Mouse (Mus musculus) embryonic facial prominence, embryonic 13.5 days (tissue): ENCODE results near the gene Sptb. TPM values are rescaled to one million over a fixed set of nuclear protein-coding genes. Genes with fewer than 3 reads are reported as not detected.
A peak's percentile ranks its signal among the peaks of the same experiment; 100 is the strongest.

ENCODE experiments used
- ATAC-seq: fragments of 200-750 bp; cut with Nextera tagmentation; 2 replicates; pipeline ENCODE4 v1.8.0; 2017; ENCODE audit warnings: low read depth; ENCODE audit not compliant: insufficient number of reproducible peaks, insufficient read depth, low FRiP score, low TSS enrichment
- H3K27ac ChIP-seq: fragments of 300-500 bp; sonication (generic); 2 replicates; pipeline ENCODE4 v1.5.1; 2015; ENCODE audit warnings: moderate library complexity, mild to moderate bottlenecking, inconsistent platforms
- H3K27me3 ChIP-seq: fragments of 300-500 bp; sonication (generic); 2 replicates; pipeline ENCODE4 v1.6.1; 2015; ENCODE audit warnings: mild to moderate bottlenecking, inconsistent platforms
- H3K36me3 ChIP-seq: fragments of 300-500 bp; sonication (generic); 2 replicates; pipeline ENCODE4 v1.6.1; 2015; ENCODE audit warnings: mild to moderate bottlenecking, inconsistent platforms
- H3K4me1 ChIP-seq: fragments of 300-500 bp; sonication (generic); 2 replicates; pipeline ENCODE4 v1.6.1; 2015; ENCODE audit warnings: inconsistent platforms
- H3K4me2 ChIP-seq: fragments of 300-500 bp; sonication (generic); 2 replicates; pipeline ENCODE4 v1.6.1; 2015; ENCODE audit warnings: moderate library complexity, mild to moderate bottlenecking, inconsistent platforms
- H3K4me3 ChIP-seq: fragments of 300-500 bp; sonication (generic); 2 replicates; pipeline ENCODE4 v1.5.1; 2015; ENCODE audit warnings: mild to moderate bottlenecking, inconsistent platforms
- H3K9ac ChIP-seq: fragments of 300-500 bp; sonication (generic); 2 replicates; pipeline ENCODE4 v1.6.1; 2015; ENCODE audit warnings: mild to moderate bottlenecking, inconsistent platforms
- H3K9me3 ChIP-seq: fragments of 300-500 bp; sonication (generic); 2 replicates; pipeline ENCODE4 v1.6.1; 2016; ENCODE audit warnings: inconsistent platforms
- WGBS: fragments of 180-500 bp; shearing (Covaris S2); methylation state at CpG from one replicate; pipeline ENCODE4 v1.1.7; 2015; ENCODE audit warnings: mixed read lengths; 5-methylcytosine and 5-hydroxymethylcytosine counted together
- polyA plus RNA-seq: library from polyadenylated mRNA; unstranded; fragments of >200 nt; fragmentation: Nextera tagmentation; extraction: Ambion mirVana; gene quantifications from 2 replicates; pipeline ENCODE4 v1.2.1, GENCODE M21; 2015

The Sptb gene
- polyA plus RNA-seq, 1 experiment from 2014 or later: 0.35 TPM

DNA sequence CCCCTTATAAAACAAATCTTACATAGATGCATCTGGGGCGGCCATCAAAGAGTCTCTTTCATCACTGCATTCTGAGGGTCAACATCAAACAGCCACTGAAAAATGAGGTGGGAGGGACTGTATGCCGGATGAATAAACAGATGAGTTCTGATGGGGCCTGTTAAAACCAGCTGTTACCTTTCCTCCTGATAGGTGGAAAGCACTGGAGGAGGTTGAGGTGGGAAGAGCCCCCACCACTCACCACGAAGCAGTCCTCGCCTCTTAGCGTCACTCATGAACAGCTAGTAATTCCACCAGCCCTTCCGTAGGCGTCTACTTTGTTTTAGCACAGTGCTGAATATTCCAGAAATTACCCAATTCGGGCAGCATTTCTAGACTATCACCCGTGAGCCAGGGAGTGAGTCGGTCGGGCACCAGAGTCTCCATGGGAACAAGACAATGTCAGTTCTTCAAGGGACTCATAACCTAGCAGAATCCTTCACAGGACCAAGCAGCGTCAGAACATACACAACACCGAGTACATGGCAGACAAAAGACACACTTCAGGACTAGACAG lies 13.9 kb downstream of the Sptb start:
- Histone ChIP-seq H3K4me1 (peaks cover 6% of the 10 kb centered on the region), H3K27me3 (no peaks in the 10 kb centered on the region; the same call in 1 of the 2 replicates), H3K36me3 (no peaks in the 10 kb centered on the region), H3K4me3 (no peak overlapping the region), H3K27ac (no peak overlapping the region), H3K9ac (no peak overlapping the region), H3K4me2 (no peak overlapping the region), H3K9me3 (no peaks in the 10 kb centered on the region)
- 85% methylated on average over 13 of the region's 13 CpGs for WGBS
- ATAC-seq: no peak

DNA sequence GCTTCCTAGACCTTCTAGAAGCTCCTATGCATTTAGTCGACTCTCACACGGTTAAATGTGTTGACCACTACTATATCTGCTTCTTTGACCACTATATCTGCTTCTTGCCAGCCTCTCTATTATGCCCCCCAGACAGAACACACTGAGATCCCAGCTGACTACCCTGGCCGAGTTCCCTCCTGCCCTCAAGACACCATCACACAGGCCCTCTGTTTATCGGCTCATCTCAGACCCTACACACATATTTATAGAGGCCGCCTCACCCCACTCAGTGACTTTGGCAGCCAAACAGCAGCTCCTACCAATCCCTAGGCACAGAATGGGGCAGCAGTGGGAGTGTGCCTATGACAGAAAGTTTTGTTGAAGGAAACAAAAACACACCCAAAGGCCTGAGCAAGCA lies 14.6 kb downstream of the Sptb start:
- H3K36me3 ChIP-seq: no peaks in the 10 kb centered on the region
- no peaks in the 10 kb centered on the region for H3K9me3 ChIP-seq
- WGBS: 70% methylated on average over 5 of the region's 5 CpGs
- H3K9ac ChIP-seq: no peak overlapping the region
- peaks cover 6% of the 10 kb centered on the region for H3K4me1 ChIP-seq
- H3K4me2 ChIP-seq: no peak overlapping the region
- no peak for ATAC-seq
- H3K27me3 ChIP-seq: no peaks in the 10 kb centered on the region; the same call in 1 of the 2 replicates
- H3K4me3 ChIP-seq: no peak overlapping the region
- no peak overlapping the region for H3K27ac ChIP-seq

DNA sequence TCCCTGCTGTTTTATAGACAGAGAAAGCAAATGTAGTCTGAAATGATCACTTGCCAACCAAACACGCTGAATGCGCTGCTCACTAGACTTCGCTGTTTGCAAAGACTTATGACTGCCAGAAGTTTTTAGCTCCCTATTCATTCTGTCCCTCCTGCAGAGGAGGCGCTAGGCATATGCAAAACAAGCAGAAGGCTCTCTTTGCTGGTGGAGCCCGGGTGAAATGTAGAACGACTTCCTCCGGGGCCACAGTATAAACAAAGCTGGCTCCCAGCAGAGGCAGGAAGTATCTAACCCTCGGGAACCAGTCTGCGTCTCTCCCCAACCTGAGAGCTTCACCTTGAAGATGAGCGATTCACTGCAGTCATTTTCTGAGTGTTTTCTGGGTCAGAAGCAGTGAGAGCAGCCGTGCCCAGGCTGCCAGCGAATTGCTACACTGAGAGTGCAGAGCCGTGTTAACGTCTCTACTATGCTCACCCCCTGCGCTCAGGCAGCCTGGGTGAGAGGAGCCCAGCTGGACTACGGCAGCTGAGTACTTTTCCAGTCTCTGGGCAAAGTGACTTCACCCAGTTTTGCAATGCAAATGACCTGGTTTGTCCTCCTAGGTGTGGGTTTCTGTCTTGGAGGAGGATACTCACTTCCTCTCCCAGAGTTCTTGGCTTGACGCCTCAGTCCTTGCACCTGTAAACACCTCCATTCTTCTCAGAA lies 15.4 kb downstream of the Sptb start:
- Histone ChIP-seq H3K27me3 (no peaks in the 10 kb centered on the region; the same call in 1 of the 2 replicates), H3K4me2 (peak overlapping the region; percentile 65), H3K36me3 (no peaks in the 10 kb centered on the region), H3K4me1 (peaks cover 6% of the 10 kb centered on the region), H3K9me3 (no peaks in the 10 kb centered on the region), H3K4me3 (peak overlapping the region; percentile 33), H3K9ac (peak overlapping the region; percentile 56; the same call in 1 of the 2 replicates), H3K27ac (no peak overlapping the region)
- no peak for ATAC-seq
- WGBS: 6% methylated on average over 17 of the region's 17 CpGs

DNA sequence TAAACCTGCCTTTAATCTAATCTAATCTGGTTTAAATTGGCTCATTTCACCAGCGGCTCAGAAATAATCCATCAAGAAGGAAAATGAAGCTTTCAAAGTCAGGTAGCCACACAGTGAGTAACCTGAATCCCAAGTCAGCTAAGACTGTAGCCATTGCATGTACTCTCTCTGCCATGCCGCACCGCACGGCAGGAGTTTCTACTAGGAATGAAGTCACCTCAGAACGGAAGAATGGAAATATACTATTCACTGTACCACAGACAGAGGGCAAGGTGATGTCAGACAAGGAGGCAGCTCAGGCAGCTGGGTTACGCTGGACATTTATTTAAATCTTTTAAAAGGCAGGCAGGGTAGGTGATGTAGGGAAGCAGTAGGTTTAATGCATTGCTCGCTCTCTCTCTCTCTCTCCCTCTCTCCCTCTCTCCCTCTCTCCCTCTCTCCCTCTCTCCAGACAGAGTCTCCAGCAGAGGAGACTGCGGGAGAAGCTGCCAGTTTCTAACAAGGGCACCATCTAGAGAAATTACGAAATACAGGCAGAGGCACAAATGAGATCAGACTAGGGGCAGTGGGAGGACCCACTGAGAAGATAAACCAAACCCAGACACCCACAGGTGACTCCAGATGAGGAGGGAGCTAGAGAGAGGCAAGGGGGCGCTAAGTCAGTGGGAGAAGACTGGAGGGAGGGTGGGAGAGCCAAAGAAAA lies 22.7 kb downstream of the Sptb start:
- no peak for ATAC-seq
- H3K27me3 ChIP-seq: no peaks in the 10 kb centered on the region
- H3K36me3 ChIP-seq: no peaks in the 10 kb centered on the region
- 79% methylated on average over 10 of the region's 10 CpGs for WGBS
- H3K9ac ChIP-seq: no peak overlapping the region
- H3K9me3 ChIP-seq: no peaks in the 10 kb centered on the region
- no peak overlapping the region for H3K4me3 ChIP-seq
- H3K27ac ChIP-seq: no peak overlapping the region
- H3K4me2 ChIP-seq: no peak overlapping the region
- H3K4me1 ChIP-seq: no peaks in the 10 kb centered on the region

DNA sequence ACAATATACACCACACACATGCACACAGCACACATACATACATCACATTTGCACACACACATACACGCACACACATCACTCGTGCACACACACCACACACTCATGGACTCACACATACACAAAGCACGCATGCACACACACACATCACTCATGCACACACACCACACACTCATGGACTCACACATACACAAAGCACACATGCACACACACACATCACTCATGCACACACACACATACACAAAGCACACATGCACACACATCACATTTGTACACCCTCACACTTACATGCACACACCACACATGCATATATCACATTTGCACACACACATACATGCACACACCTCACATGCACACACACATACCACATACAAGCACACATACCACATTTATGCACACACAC lies 24.7 kb downstream of the Sptb start:
- WGBS: 84% methylated on average over 3 of the region's 3 CpGs
- ATAC-seq: no peak
- no peak overlapping the region for H3K4me3 ChIP-seq
- H3K27ac ChIP-seq: no peak overlapping the region
- no peaks in the 10 kb centered on the region for H3K36me3 ChIP-seq
- H3K9me3 ChIP-seq: no peaks in the 10 kb centered on the region
- no peaks in the 10 kb centered on the region for H3K27me3 ChIP-seq
- H3K9ac ChIP-seq: no peak overlapping the region
- H3K4me2 ChIP-seq: no peak overlapping the region
- H3K4me1 ChIP-seq: no peaks in the 10 kb centered on the region

DNA sequence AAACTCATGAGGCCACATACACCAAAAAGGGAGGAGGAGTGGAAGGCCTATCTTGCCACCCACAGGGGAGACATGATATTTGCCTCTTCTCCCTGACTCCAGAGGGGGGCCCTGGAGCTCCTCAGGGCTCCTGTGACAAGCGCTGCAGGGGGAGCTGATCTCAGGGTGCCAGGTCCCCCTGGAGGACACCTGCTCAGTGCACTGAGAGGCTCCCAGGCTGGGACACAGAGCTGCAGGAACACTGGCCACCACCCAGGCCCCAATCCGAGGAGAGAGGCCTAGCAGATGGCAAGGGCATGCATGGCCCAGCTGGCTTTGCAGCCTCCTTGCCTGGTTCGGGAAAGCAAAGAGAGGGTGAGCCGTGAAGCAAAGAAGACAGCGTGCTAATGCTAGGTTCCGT lies 25.9 kb downstream of the Sptb start:
- Histone ChIP-seq H3K27me3 (no peaks in the 10 kb centered on the region), H3K4me3 (no peak overlapping the region), H3K9ac (no peak overlapping the region), H3K4me1 (no peaks in the 10 kb centered on the region), H3K4me2 (no peak overlapping the region), H3K9me3 (no peaks in the 10 kb centered on the region), H3K36me3 (no peaks in the 10 kb centered on the region), H3K27ac (no peak overlapping the region)
- no peak for ATAC-seq
- 75% methylated on average over 6 of the region's 6 CpGs for WGBS

DNA sequence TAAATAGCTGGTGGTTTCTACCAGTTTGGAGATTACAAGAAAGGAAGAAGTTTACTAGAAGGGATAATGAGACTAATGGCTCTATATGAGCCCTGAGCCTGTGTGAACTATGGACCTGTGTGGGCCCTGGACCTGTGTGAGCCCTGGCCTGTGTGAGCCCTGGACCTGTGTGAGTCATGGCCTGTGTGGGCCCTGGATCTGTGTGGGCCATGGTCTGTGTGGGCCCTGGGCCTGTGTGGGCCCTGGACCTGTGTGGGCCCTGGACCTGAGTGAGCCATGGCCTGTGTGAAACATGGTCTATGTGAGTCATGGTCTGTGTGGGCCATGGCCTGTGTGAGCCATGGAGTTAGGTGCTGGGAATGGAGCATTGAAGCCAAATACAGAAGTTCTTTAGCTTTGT lies 28.4 kb downstream of the Sptb start:
- ATAC-seq: no peak
- no peaks in the 10 kb centered on the region for H3K27me3 ChIP-seq
- H3K27ac ChIP-seq: no peak overlapping the region
- no peak overlapping the region for H3K4me3 ChIP-seq
- no peak overlapping the region for H3K4me2 ChIP-seq
- no peaks in the 10 kb centered on the region for H3K9me3 ChIP-seq
- no peaks in the 10 kb centered on the region for H3K4me1 ChIP-seq
- H3K9ac ChIP-seq: no peak overlapping the region
- no peaks in the 10 kb centered on the region for H3K36me3 ChIP-seq

DNA sequence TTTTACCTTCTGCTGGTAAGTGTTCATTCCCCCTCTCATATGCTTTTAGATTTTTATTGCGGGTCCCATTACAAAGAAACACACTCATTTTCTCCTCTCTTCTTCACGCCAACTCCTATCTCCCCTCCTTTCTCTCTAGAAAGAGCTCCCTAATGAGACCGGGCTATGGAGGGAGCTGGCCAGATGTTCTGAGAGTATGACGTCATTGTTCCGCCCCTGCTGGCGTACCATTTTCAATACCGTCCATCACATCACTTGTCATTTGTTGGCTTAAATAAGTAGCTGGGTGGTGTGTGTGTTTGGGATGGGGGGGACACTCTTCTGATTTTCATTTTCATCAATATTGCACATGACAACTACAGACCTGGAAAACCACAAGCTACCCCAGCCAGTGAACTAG lies 33.3 kb downstream of the Sptb start:
- Histone ChIP-seq H3K4me2 (no peak overlapping the region), H3K27me3 (no peaks in the 10 kb centered on the region), H3K4me3 (no peak overlapping the region), H3K9ac (no peak overlapping the region), H3K4me1 (peaks cover 10% of the 10 kb centered on the region; the same call in 1 of the 2 replicates), H3K9me3 (no peaks in the 10 kb centered on the region), H3K27ac (no peak overlapping the region), H3K36me3 (no peaks in the 10 kb centered on the region)
- no peak for ATAC-seq
- WGBS: 56% methylated on average over 7 of the region's 7 CpGs

DNA sequence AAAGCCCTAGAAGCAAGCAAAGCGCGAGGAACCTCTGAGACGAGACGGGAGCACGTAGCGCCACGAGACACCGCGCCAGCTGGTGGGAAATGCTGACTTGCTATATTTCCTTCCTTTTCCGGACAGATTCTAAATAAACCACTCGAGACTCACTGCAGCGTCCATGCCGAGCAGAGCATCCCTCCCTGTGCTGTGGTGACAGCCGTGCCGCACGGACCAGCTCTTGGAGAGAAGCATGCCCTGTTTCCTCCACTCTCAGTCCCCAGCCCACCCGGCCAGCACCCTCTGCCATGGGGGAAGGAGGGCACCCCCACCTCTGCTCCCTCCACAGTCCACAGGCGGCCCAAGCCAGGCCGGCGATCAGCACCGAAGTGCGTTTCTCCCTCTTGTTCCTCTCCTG lies 33.9 kb downstream of the Sptb start:
- no peak overlapping the region for H3K9ac ChIP-seq
- H3K27me3 ChIP-seq: no peaks in the 10 kb centered on the region
- H3K36me3 ChIP-seq: no peaks in the 10 kb centered on the region
- H3K4me1 ChIP-seq: peaks cover 10% of the 10 kb centered on the region; the same call in 1 of the 2 replicates
- no peaks in the 10 kb centered on the region for H3K9me3 ChIP-seq
- WGBS: 85% methylated on average over 22 of the region's 22 CpGs
- no peak for ATAC-seq
- H3K27ac ChIP-seq: no peak overlapping the region
- no peak overlapping the region for H3K4me3 ChIP-seq
- no peak overlapping the region for H3K4me2 ChIP-seq

DNA sequence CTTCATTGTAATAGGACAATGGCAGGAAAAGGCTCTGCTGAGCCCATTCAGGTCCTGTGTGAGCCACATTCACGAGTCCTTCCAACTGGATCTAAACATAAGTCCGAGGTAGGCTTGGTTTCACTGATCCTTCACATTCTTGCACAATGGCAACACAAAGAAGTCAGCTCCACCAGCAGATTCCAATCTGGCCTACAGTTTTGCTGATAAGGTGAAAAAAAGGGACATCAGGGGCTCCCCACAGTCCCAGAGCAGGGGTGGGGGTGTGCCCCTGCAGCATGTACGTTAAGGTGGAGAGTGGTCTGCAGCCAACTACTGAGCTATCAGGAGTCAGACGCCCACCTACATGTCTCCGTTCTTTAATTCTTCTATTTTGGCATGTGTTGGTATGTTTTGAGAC lies 35.0 kb downstream of the Sptb start:
- no peaks in the 10 kb centered on the region for H3K36me3 ChIP-seq
- H3K4me3 ChIP-seq: no peak overlapping the region
- no peak overlapping the region for H3K27ac ChIP-seq
- no peak for ATAC-seq
- 73% methylated on average over 5 of the region's 5 CpGs for whole genome bisulfite sequencing
- H3K4me1 ChIP-seq: peaks cover 16% of the 10 kb centered on the region
- H3K9ac ChIP-seq: no peak overlapping the region
- H3K4me2 ChIP-seq: no peak overlapping the region
- no peaks in the 10 kb centered on the region for H3K27me3 ChIP-seq
- no peaks in the 10 kb centered on the region for H3K9me3 ChIP-seq

DNA sequence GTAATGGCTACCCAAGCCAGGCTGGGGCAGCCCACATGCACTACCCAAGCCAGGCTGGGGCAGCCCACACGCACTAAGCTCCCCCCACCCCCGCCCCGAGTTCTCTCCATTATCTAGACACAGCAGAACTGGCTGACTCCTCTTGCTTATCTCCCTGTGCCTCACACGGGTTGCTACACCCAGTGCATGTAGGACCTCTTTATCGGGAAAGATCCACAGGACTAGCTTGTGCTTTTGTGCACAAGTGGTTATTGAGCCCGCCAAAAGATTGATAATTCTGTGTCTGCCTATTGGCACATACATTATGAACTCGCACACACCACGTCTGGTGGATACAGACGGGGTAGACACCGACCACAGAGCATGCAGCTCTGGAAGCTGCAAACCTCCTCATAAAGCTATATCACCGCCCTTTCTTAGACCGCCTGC lies 36.5 kb downstream of the Sptb start:
- H3K4me1 ChIP-seq: peaks cover 23% of the 10 kb centered on the region
- no peak overlapping the region for H3K4me2 ChIP-seq
- no peak overlapping the region for H3K4me3 ChIP-seq
- no peaks in the 10 kb centered on the region for H3K9me3 ChIP-seq
- H3K9ac ChIP-seq: no peak overlapping the region
- no peaks in the 10 kb centered on the region for H3K36me3 ChIP-seq
- no peak for ATAC-seq
- H3K27ac ChIP-seq: no peak overlapping the region
- 76% methylated on average over 12 of the region's 12 CpGs for WGBS
- no peaks in the 10 kb centered on the region for H3K27me3 ChIP-seq

DNA sequence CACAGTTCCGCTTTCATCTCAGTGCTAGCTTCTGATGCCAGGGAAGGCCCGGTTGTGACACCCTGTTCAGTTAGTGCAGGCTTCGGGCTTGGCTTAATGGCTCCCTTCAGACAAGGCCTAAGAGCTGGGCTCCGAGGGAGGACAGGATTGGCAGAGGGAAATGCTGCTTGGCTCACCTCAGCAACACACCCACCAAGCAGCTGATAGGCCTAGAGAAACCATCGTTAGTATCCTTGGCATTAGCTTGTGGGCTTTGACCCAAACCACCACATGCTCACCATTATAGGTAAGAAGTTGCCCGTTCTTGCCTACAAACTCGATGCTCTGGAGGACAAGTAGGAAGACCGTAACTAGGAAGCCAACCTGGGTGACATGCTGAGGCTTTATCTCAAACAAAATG lies 38.3 kb downstream of the Sptb start:
- no peak overlapping the region for H3K27ac ChIP-seq
- H3K9me3 ChIP-seq: no peaks in the 10 kb centered on the region
- no peak overlapping the region for H3K9ac ChIP-seq
- no peaks in the 10 kb centered on the region for H3K27me3 ChIP-seq
- no peaks in the 10 kb centered on the region for H3K36me3 ChIP-seq
- no peak overlapping the region for H3K4me3 ChIP-seq
- 83% methylated on average over 8 of the region's 8 CpGs for WGBS
- no peak overlapping the region for H3K4me2 ChIP-seq
- peaks cover 23% of the 10 kb centered on the region for H3K4me1 ChIP-seq
- ATAC-seq: no peak
